Mouse (Mus musculus) heart, postnatal 0 days (tissue): ENCODE measurements around the gene Baz2b.

Source experiments
- CTCF ChIP-seq: IDR thresholded peaks from 2 replicates; pipeline ENCODE4 v1.5.1; 2016; ENCODE audit warnings: antibody characterized with exemption, control low read depth, low read depth
- EP300 ChIP-seq: IDR thresholded peaks from 2 replicates; pipeline ENCODE4 v1.6.1; 2016; ENCODE audit warnings: antibody characterized with exemption, low read depth

DNA sequence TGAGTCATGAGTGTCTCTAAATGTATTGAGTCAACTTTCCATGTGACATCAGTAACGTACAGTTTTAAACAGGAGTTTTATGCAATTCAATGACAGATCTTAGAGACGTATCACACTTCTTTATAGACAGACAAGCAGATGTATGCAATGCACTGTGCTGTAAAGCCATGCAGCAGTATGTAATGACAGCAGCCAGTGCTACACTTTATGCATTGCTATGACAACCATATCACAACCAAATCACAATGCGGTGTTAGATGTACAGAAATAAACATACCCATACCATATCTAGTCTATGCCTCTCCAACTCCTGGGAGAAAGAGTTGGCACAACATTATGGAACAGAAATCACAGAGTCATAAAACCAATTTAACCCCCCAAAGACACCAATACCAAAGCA, 276.5 kb downstream of the Baz2b start:
- TF ChIP-seq CTCF (no peak), EP300 (no peak)
